Mouse (Mus musculus): Measurements from ENCODE around the gene Timm22. TPM values are rescaled to one million over a fixed set of nuclear protein-coding genes. Genes with fewer than 3 reads are reported as not detected.

The Timm22 gene
- total RNA-seq, 1 experiment = 72.1 TPM

DNA sequence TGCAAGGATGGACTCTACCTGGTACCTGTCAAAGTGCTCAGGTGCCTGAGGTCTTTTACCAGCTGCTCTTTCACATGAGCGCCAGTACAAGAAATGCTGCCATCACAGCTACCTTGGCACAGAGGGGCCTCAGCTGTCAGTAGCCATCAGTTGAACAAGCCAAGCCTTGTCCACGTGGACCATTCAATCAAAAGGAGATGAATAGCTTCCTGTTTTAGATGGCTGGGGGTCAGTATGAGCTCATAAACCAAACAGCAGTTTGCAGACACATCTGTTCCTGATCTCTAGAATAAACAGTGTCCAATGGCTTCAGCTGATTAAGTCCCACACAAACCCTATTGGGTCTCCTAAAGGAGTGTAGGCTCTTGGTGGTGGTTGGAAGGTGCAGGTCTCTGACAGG lies 9.2 kb downstream of the Timm22 start:
- no peaks in the 10 kb centered on the region; a peak in 1 of 4 replicates for H3K4me1 ChIP-seq (ENCODE audit: control insufficient read depth in 2 of 2, insufficient read depth in 2 of 2, low read length in 2 of 2, poor library complexity in 1 of 2)
- no peak for DNase-seq (ENCODE audit: low read depth, low spot score)
- TF ChIP-seq MAFK (IDR thresholded peaks at IDR 0.05; ENCODE audit: insufficient read depth, low read depth, low read length) = no peak
- no peak for TF ChIP-seq CHD2 (IDR thresholded peaks at IDR 0.05; ENCODE audit: low read depth, low read length)
- no peak for TF ChIP-seq ZC3H11A (IDR thresholded peaks at IDR 0.05; ENCODE audit: borderline replicate concordance, low read depth, low read length)
- TF ChIP-seq ZNF384 (IDR thresholded peaks at IDR 0.05; ENCODE audit: low read depth, low read length) = no peak
- no peak for TF ChIP-seq HCFC1 (IDR thresholded peaks at IDR 0.05; ENCODE audit: borderline replicate concordance, insufficient read depth, low read length)
- H3K27ac ChIP-seq (ENCODE audit: insufficient read depth, low read depth, low read length, poor library complexity, severe bottlenecking) = no peak overlapping the region
- no peaks in the 10 kb centered on the region for H3K9me3 ChIP-seq (ENCODE audit: control insufficient read depth, insufficient read depth, low read depth, low read length)
- peaks cover 45% of the 10 kb centered on the region for H3K36me3 ChIP-seq (ENCODE audit: control insufficient read depth, insufficient read depth, low read length, poor library complexity, severe bottlenecking)
- H3K9ac ChIP-seq (ENCODE audit: insufficient read depth, low read depth, low read length, poor library complexity, severe bottlenecking) = no peak overlapping the region
- H3K4me3 ChIP-seq (ENCODE audit: insufficient read depth in 1 of 2, low read depth in 1 of 2, low read length in 2 of 2, poor library complexity in 1 of 2, severe bottlenecking in 1 of 2) = no peak overlapping the region
- in situ Hi-C loops (cut with MboI; ENCODE audit: low sequenced_read_pairs in 2 of 2, unreplicated experiment in 2 of 2) = no loop called here

DNA sequence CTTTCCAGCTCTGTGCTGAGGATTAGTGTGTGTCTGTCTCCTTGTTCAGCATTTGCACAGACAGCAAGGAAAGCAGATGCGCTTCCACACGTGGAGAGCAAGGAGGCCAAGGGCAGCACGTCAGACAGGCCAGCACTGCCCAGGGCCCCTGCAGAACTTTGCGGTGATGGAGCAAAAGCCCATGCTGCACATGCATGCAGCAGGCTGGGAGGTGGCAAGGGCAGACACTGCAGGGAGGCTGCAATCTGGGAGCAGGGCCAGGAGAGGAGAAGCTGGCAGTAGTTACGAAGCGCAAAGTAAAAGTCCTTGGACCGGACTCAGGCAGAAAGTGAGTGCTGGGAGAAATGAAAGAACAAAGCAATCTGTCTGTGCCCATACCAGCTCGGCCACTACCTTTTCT lies 11.7 kb downstream of the Timm22 start:
- in situ Hi-C loops (cut with MboI; ENCODE audit: low sequenced_read_pairs in 2 of 2, unreplicated experiment in 2 of 2) = no loop called here
- no peak overlapping the region for H3K9ac ChIP-seq (ENCODE audit: insufficient read depth, low read depth, low read length, poor library complexity, severe bottlenecking)
- peaks cover 60% of the 10 kb centered on the region for H3K36me3 ChIP-seq (ENCODE audit: control insufficient read depth, insufficient read depth, low read length, poor library complexity, severe bottlenecking)
- TF ChIP-seq ZNF384 (IDR thresholded peaks at IDR 0.05; ENCODE audit: low read depth, low read length) = no peak
- TF ChIP-seq MAFK (IDR thresholded peaks at IDR 0.05; ENCODE audit: insufficient read depth, low read depth, low read length) = no peak
- TF ChIP-seq CHD2 (IDR thresholded peaks at IDR 0.05; ENCODE audit: low read depth, low read length) = no peak
- no peak for TF ChIP-seq HCFC1 (IDR thresholded peaks at IDR 0.05; ENCODE audit: borderline replicate concordance, insufficient read depth, low read length)
- TF ChIP-seq ZC3H11A (IDR thresholded peaks at IDR 0.05; ENCODE audit: borderline replicate concordance, low read depth, low read length) = no peak
- no peaks in the 10 kb centered on the region; a peak in 1 of 4 replicates for H3K4me1 ChIP-seq (ENCODE audit: control insufficient read depth in 2 of 2, insufficient read depth in 2 of 2, low read length in 2 of 2, poor library complexity in 1 of 2)
- no peak for DNase-seq (ENCODE audit: low read depth, low spot score)
- no peak overlapping the region for H3K4me3 ChIP-seq (ENCODE audit: insufficient read depth in 1 of 2, low read depth in 1 of 2, low read length in 2 of 2, poor library complexity in 1 of 2, severe bottlenecking in 1 of 2)
- H3K27ac ChIP-seq (ENCODE audit: insufficient read depth, low read depth, low read length, poor library complexity, severe bottlenecking) = no peak overlapping the region
- H3K9me3 ChIP-seq (ENCODE audit: control insufficient read depth, insufficient read depth, low read depth, low read length) = no peaks in the 10 kb centered on the region

DNA sequence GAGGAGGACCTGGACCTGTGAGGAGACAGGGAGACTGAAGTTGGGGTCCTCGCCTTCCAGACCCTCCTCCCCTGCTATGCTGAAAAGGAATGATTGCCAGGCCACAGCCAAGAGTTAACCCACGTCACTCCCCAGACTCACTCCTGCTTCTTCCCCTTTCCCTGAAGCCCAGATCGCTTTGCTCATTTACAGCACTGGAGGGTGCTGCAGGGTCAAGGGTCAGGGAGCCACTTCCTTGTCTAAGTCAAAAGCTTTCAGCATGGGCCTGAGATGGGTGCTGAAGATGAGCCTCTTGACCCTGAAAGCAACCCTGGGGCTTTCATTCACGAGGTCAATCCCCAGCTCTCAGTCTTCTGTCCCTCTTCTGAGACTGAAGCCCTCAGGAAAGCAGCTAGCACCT lies 12.4 kb downstream of the Timm22 start:
- Histone ChIP-seq H3K4me3 (ENCODE audit: insufficient read depth in 1 of 2, low read depth in 1 of 2, low read length in 2 of 2, poor library complexity in 1 of 2, severe bottlenecking in 1 of 2) (no peak overlapping the region), H3K9me3 (ENCODE audit: control insufficient read depth, insufficient read depth, low read depth, low read length) (no peaks in the 10 kb centered on the region), H3K27ac (ENCODE audit: insufficient read depth, low read depth, low read length, poor library complexity, severe bottlenecking) (no peak overlapping the region), H3K4me1 (ENCODE audit: control insufficient read depth in 2 of 2, insufficient read depth in 2 of 2, low read length in 2 of 2, poor library complexity in 1 of 2) (no peaks in the 10 kb centered on the region; a peak in 1 of 4 replicates), H3K36me3 (ENCODE audit: control insufficient read depth, insufficient read depth, low read length, poor library complexity, severe bottlenecking) (peaks cover 60% of the 10 kb centered on the region), H3K9ac (ENCODE audit: insufficient read depth, low read depth, low read length, poor library complexity, severe bottlenecking) (no peak overlapping the region)
- in situ Hi-C loops (cut with MboI; ENCODE audit: low sequenced_read_pairs in 2 of 2, unreplicated experiment in 2 of 2) = no loop called here
- TF ChIP-seq HCFC1 (IDR thresholded peaks at IDR 0.05; ENCODE audit: borderline replicate concordance, insufficient read depth, low read length) = no peak
- TF ChIP-seq ZNF384 (IDR thresholded peaks at IDR 0.05; ENCODE audit: low read depth, low read length) = no peak
- TF ChIP-seq ZC3H11A (IDR thresholded peaks at IDR 0.05; ENCODE audit: borderline replicate concordance, low read depth, low read length) = no peak
- TF ChIP-seq MAFK (IDR thresholded peaks at IDR 0.05; ENCODE audit: insufficient read depth, low read depth, low read length) = no peak
- no peak for DNase-seq (ENCODE audit: low read depth, low spot score)

DNA sequence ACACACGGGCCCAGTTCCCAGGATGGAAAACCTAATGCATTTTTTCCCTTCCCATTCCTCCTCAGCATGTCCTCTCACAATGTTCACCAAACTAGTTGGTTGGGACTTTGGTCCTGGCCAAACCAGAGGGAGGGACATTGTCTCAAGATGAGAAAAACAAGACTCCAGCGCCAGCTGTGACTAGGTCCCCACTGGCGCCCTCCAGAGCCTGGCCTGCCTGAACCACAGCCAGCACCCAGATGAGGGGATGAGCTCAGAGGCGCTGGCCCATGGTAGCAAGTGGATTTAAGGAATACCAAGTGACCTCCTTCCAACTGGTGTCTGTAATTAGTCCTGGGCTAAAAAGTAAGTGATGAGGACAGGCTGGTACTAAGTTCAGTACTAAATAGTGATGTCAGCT lies 14.1 kb downstream of the Timm22 start:
- no peak overlapping the region for H3K27ac ChIP-seq (ENCODE audit: insufficient read depth, low read depth, low read length, poor library complexity, severe bottlenecking)
- no peak overlapping the region for H3K4me3 ChIP-seq (ENCODE audit: insufficient read depth in 1 of 2, low read depth in 1 of 2, low read length in 2 of 2, poor library complexity in 1 of 2, severe bottlenecking in 1 of 2)
- DNase-seq (ENCODE audit: low read depth, low spot score) = no peak
- H3K4me1 ChIP-seq (ENCODE audit: control insufficient read depth in 2 of 2, insufficient read depth in 2 of 2, low read length in 2 of 2, poor library complexity in 1 of 2) = no peaks in the 10 kb centered on the region; a peak in 1 of 4 replicates
- peaks cover 57% of the 10 kb centered on the region for H3K36me3 ChIP-seq (ENCODE audit: control insufficient read depth, insufficient read depth, low read length, poor library complexity, severe bottlenecking)
- H3K9me3 ChIP-seq (ENCODE audit: control insufficient read depth, insufficient read depth, low read depth, low read length) = no peaks in the 10 kb centered on the region
- no peak overlapping the region for H3K9ac ChIP-seq (ENCODE audit: insufficient read depth, low read depth, low read length, poor library complexity, severe bottlenecking)
- in situ Hi-C loops (cut with MboI; ENCODE audit: low sequenced_read_pairs in 2 of 2, unreplicated experiment in 2 of 2) = no loop called here
- TF ChIP-seq CHD2 (IDR thresholded peaks at IDR 0.05; ENCODE audit: low read depth, low read length) (no peak), ZC3H11A (IDR thresholded peaks at IDR 0.05; ENCODE audit: borderline replicate concordance, low read depth, low read length) (no peak)

DNA sequence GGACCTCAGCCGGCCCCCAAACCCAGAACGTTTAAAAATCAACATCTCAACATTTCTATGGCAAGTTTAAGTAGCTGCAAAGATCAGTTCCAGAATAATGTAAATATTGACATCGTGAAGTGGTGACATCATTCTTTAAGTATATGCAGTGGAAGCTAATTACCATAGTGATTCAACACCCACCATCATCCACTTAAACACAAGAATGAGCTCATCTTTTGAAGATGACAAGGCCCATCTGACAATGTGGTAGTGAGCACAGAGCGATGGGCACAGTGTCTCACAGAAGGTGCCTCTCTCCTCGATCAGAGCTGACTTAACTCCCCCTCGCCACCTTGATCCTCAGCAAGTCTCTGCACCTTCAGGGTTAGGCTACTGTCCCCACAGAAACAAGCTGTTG lies 19.0 kb downstream of the Timm22 start:
- no peak overlapping the region for H3K4me3 ChIP-seq (ENCODE audit: insufficient read depth in 1 of 2, low read depth in 1 of 2, low read length in 2 of 2, poor library complexity in 1 of 2, severe bottlenecking in 1 of 2)
- in situ Hi-C loops (cut with MboI; ENCODE audit: low sequenced_read_pairs in 2 of 2, unreplicated experiment in 2 of 2) = no loop called here
- no peak for TF ChIP-seq MAFK (IDR thresholded peaks at IDR 0.05; ENCODE audit: insufficient read depth, low read depth, low read length)
- no peaks in the 10 kb centered on the region for H3K4me1 ChIP-seq (ENCODE audit: control insufficient read depth in 2 of 2, insufficient read depth in 2 of 2, low read length in 2 of 2, poor library complexity in 1 of 2)
- H3K9me3 ChIP-seq (ENCODE audit: control insufficient read depth, insufficient read depth, low read depth, low read length) = no peaks in the 10 kb centered on the region
- H3K9ac ChIP-seq (ENCODE audit: insufficient read depth, low read depth, low read length, poor library complexity, severe bottlenecking) = no peak overlapping the region
- H3K27ac ChIP-seq (ENCODE audit: insufficient read depth, low read depth, low read length, poor library complexity, severe bottlenecking) = no peak overlapping the region
- H3K36me3 ChIP-seq (ENCODE audit: control insufficient read depth, insufficient read depth, low read length, poor library complexity, severe bottlenecking) = peaks cover 28% of the 10 kb centered on the region; the same call in 1 of the 2 replicates
- DNase-seq (ENCODE audit: low read depth, low spot score) = no peak
